Mouse (Mus musculus) forebrain, embryonic 16.5 days (tissue): ENCODE measurements at regions not wholly inside any gene's neighbourhood (a gene's known extent, or its start where the extent isn't known, plus 50 kb on each side); places are given as distances from the start of the nearest gene placed in this dataset.

ENCODE experiments used
- ATAC-seq: fragments of 200-750 bp; cut with Nextera tagmentation; 2 replicates; pipeline ENCODE4 v1.8.0; 2017; ENCODE audit warnings: mild to moderate bottlenecking, moderate library complexity
- H3K27ac ChIP-seq: fragments of 300-500 bp; sonication (generic); 2 replicates; pipeline ENCODE4 v1.5.1; 2014; ENCODE audit warnings: low read length, control low read depth
- H3K27me3 ChIP-seq: fragments of 300-500 bp; sonication (generic); replicated peaks from 2 replicates; pipeline ENCODE4 v1.6.1; 2014; ENCODE audit warnings: low read length; ENCODE audit not compliant: control insufficient read depth, insufficient read depth
- H3K36me3 ChIP-seq: fragments of 300-500 bp; sonication (generic); 2 replicates; pipeline ENCODE4 v1.6.1; 2014; ENCODE audit not compliant: control insufficient read depth, insufficient read depth
- H3K4me1 ChIP-seq: fragments of 300-500 bp; sonication (generic); replicated peaks from 2 replicates; pipeline ENCODE4 v1.6.1; 2014; ENCODE audit warnings: low read length; ENCODE audit not compliant: control insufficient read depth, insufficient read depth
- H3K4me2 ChIP-seq: fragments of 300-500 bp; sonication (generic); 2 replicates; pipeline ENCODE4 v1.6.1; 2014; ENCODE audit warnings: mild to moderate bottlenecking, low read length, control low read depth
- H3K4me3 ChIP-seq: fragments of 300-500 bp; sonication (generic); replicated peaks from 2 replicates; pipeline ENCODE4 v1.5.1; 2014; ENCODE audit warnings: mild to moderate bottlenecking, low read length, control low read depth
- H3K9ac ChIP-seq: fragments of 300-500 bp; sonication (generic); replicated peaks from 2 replicates; pipeline ENCODE4 v1.6.1; 2014; ENCODE audit warnings: low read depth, low read length, control low read depth
- H3K9me3 ChIP-seq: fragments of 300-500 bp; sonication (generic); 2 replicates; pipeline ENCODE4 v1.6.1; 2016; ENCODE audit warnings: low read length; ENCODE audit not compliant: control insufficient read depth
- WGBS: fragments of 180-500 bp; shearing (Covaris S2); extraction: QIAGEN DNeasy Blood & Tissue Kit; methylation state at CpG from one replicate; pipeline ENCODE4 v1.1.7; 2014; 5-methylcytosine and 5-hydroxymethylcytosine counted together

GRCm38 (mm10) chr11:113052536-113052935 lies 270.5 kb downstream of the Sox9 start:
- Histone ChIP-seq H3K27me3 (no peaks in the 10 kb centered on the region), H3K27ac (no peak overlapping the region), H3K9ac (no peak overlapping the region), H3K9me3 (no peaks in the 10 kb centered on the region), H3K36me3 (no peaks in the 10 kb centered on the region), H3K4me2 (no peak overlapping the region), H3K4me1 (peaks cover 20% of the 10 kb centered on the region), H3K4me3 (no peak overlapping the region)
- WGBS, result 92% methylated on average over 11 of the region's 11 CpGs
- ATAC-seq, result no peak

GRCm38 (mm10) chr11:113056042-113056632 lies 274.1 kb downstream of the Sox9 start:
- H3K4me2 ChIP-seq, result no peak overlapping the region
- H3K4me3 ChIP-seq, result no peak overlapping the region
- H3K27ac ChIP-seq, result peak overlapping the region; percentile 54
- ATAC-seq, result peak; percentile 41; the same call in 1 of the 2 replicates
- 54% methylated on average over 12 of the region's 12 CpGs for WGBS
- H3K4me1 ChIP-seq, result peaks cover 20% of the 10 kb centered on the region
- no peaks in the 10 kb centered on the region for H3K36me3 ChIP-seq
- H3K9ac ChIP-seq, result no peak overlapping the region
- no peaks in the 10 kb centered on the region for H3K9me3 ChIP-seq
- H3K27me3 ChIP-seq, result no peaks in the 10 kb centered on the region

- Histone ChIP-seq H3K4me3 (no peak overlapping the region), H3K36me3 (no peaks in the 10 kb centered on the region), H3K4me2 (no peak overlapping the region), H3K27ac (peak overlapping the region; percentile 54), H3K9me3 (no peaks in the 10 kb centered on the region), H3K4me1 (peaks cover 20% of the 10 kb centered on the region), H3K9ac (no peak overlapping the region; the same call in 1 of the 2 replicates), H3K27me3 (no peaks in the 10 kb centered on the region)
- 4% methylated on average over 5 of the region's 5 CpGs for WGBS
- ATAC-seq, result peak; percentile 86
These were observed 274.8 kb downstream of the Sox9 start for GRCm38 (mm10) chr11:113056824-113057223.

- WGBS, result 87% methylated on average over 4 of the region's 4 CpGs
- Histone ChIP-seq H3K9me3 (no peaks in the 10 kb centered on the region), H3K36me3 (no peaks in the 10 kb centered on the region), H3K4me1 (peaks cover 14% of the 10 kb centered on the region), H3K4me3 (no peak overlapping the region), H3K4me2 (no peak overlapping the region), H3K27ac (no peak overlapping the region), H3K9ac (no peak overlapping the region), H3K27me3 (no peaks in the 10 kb centered on the region)
- ATAC-seq, result no peak
These were observed 288.3 kb downstream of the Sox9 start for GRCm38 (mm10) chr11:113070365-113070764.

GRCm38 (mm10) chr11:113071942-113072341 lies 289.9 kb downstream of the Sox9 start:
- Histone ChIP-seq H3K27ac (no peak overlapping the region), H3K27me3 (no peaks in the 10 kb centered on the region), H3K4me3 (no peak overlapping the region), H3K4me1 (peaks cover 9% of the 10 kb centered on the region), H3K9me3 (no peaks in the 10 kb centered on the region), H3K4me2 (no peak overlapping the region), H3K36me3 (no peaks in the 10 kb centered on the region), H3K9ac (no peak overlapping the region)
- 13% methylated on average over 10 of the region's 10 CpGs for WGBS
- ATAC-seq, result no peak

- H3K4me2 ChIP-seq, result no peak overlapping the region
- H3K9ac ChIP-seq, result no peak overlapping the region
- 96% methylated on average over 9 of the region's 9 CpGs for whole genome bisulfite sequencing
- no peaks in the 10 kb centered on the region for H3K9me3 ChIP-seq
- H3K27me3 ChIP-seq, result no peaks in the 10 kb centered on the region
- H3K36me3 ChIP-seq, result no peaks in the 10 kb centered on the region
- H3K27ac ChIP-seq, result no peak overlapping the region
- peaks cover 8% of the 10 kb centered on the region for H3K4me1 ChIP-seq
- ATAC-seq, result no peak
- H3K4me3 ChIP-seq, result no peak overlapping the region
These were observed 292.3 kb downstream of the Sox9 start for GRCm38 (mm10) chr11:113074328-113074727.

GRCm38 (mm10) chr11:113076371-113076770 lies 294.3 kb downstream of the Sox9 start:
- WGBS, result 98% methylated on average over 4 of the region's 4 CpGs
- H3K9me3 ChIP-seq, result no peaks in the 10 kb centered on the region
- no peak overlapping the region for H3K4me3 ChIP-seq
- no peak for ATAC-seq
- H3K9ac ChIP-seq, result no peak overlapping the region
- H3K27me3 ChIP-seq, result no peaks in the 10 kb centered on the region
- no peak overlapping the region for H3K27ac ChIP-seq
- H3K4me2 ChIP-seq, result no peak overlapping the region
- no peaks in the 10 kb centered on the region for H3K36me3 ChIP-seq
- H3K4me1 ChIP-seq, result peaks cover 7% of the 10 kb centered on the region

- no peak for ATAC-seq
- Histone ChIP-seq H3K27me3 (no peaks in the 10 kb centered on the region), H3K9me3 (no peaks in the 10 kb centered on the region), H3K4me1 (peaks cover 2% of the 10 kb centered on the region), H3K4me3 (no peak overlapping the region), H3K27ac (no peak overlapping the region), H3K36me3 (no peaks in the 10 kb centered on the region), H3K9ac (no peak overlapping the region), H3K4me2 (no peak overlapping the region)
- WGBS, result 95% methylated on average over 2 of the region's 2 CpGs
These were observed 298.3 kb downstream of the Sox9 start for GRCm38 (mm10) chr11:113080311-113080710.

- Histone ChIP-seq H3K9me3 (no peaks in the 10 kb centered on the region), H3K4me1 (peaks cover 5% of the 10 kb centered on the region), H3K27ac (no peak overlapping the region), H3K4me3 (no peak overlapping the region), H3K36me3 (no peaks in the 10 kb centered on the region), H3K4me2 (no peak overlapping the region), H3K9ac (no peak overlapping the region), H3K27me3 (no peaks in the 10 kb centered on the region)
- ATAC-seq, result no peak
- WGBS, result 84% methylated on average over 6 of the region's 6 CpGs
These were observed 302.4 kb downstream of the Sox9 start for GRCm38 (mm10) chr11:113084442-113084841.

- WGBS, result 87% methylated on average over 9 of the region's 9 CpGs
- no peaks in the 10 kb centered on the region for H3K36me3 ChIP-seq
These were observed 303.5 kb downstream of the Sox9 start for GRCm38 (mm10) chr11:113085556-113085955.

More at GRCm38 (mm10) chr11:113085556-113085955, 303.5 kb downstream of the Sox9 start:
- no peak overlapping the region for H3K27ac ChIP-seq
- H3K4me3 ChIP-seq, result no peak overlapping the region
- peaks cover 5% of the 10 kb centered on the region for H3K4me1 ChIP-seq
- H3K27me3 ChIP-seq, result no peaks in the 10 kb centered on the region
- H3K9ac ChIP-seq, result no peak overlapping the region
- H3K4me2 ChIP-seq, result no peak overlapping the region
- no peak for ATAC-seq
- no peaks in the 10 kb centered on the region for H3K9me3 ChIP-seq
